Mouse (Mus musculus) myocyte (in vitro differentiated cells): ENCODE measurements around the gene Srrm4.

Experiments
- MAX ChIP-seq: IDR thresholded peaks from one replicate; pipeline ENCODE4 v1.6.1; 2011; ENCODE audit warnings: low read depth, mild to moderate bottlenecking, control low read depth
- POLR2A ChIP-seq: IDR thresholded peaks from one replicate; pipeline ENCODE4 v1.6.1; 2011; ENCODE audit warnings: low read depth, mild to moderate bottlenecking, control low read depth, moderate library complexity; ENCODE audit not compliant: insufficient read length
- POLR2AphosphoS2 ChIP-seq: IDR thresholded peaks from one replicate; pipeline ENCODE4 v1.6.1; 2011; ENCODE audit warnings: low read depth, control low read depth; ENCODE audit not compliant: insufficient read length
- SRF ChIP-seq: IDR thresholded peaks from one replicate; pipeline ENCODE4 v1.6.1; 2011; ENCODE audit warnings: low read depth; ENCODE audit not compliant: control insufficient read depth, insufficient read length
- TCF12 ChIP-seq: IDR thresholded peaks from one replicate; pipeline ENCODE4 v1.6.1; 2011; ENCODE audit warnings: mild to moderate bottlenecking, control low read depth; ENCODE audit not compliant: poor library complexity, insufficient read depth, severe bottlenecking
- USF1 ChIP-seq: IDR thresholded peaks from one replicate; pipeline ENCODE4 v1.6.1; 2011; ENCODE audit warnings: low read depth, mild to moderate bottlenecking, control low read depth, moderate library complexity

GRCm38 (mm10) chr5:116489621-116490020, 102.0 kb downstream of the Srrm4 start:
- TF ChIP-seq SRF (no peak), POLR2A (no peak), POLR2AphosphoS2 (no peak), TCF12 (no peak), USF1 (no peak), MAX (no peak)
